Mouse (Mus musculus) kidney, adult 9 months (tissue): ENCODE results near the gene Polr2f.

Experiments used
- DNase-seq: peaks from one replicate; pipeline ENCODE4 v3.0.0; 2022

Polr2f gene

GRCm38 (mm10) chr15:79162301-79162700, 21.5 kb downstream of the Polr2f start:
- DNase-seq = no peak

- no peak for DNase-seq
These were observed 22.0 kb downstream of the Polr2f start for GRCm38 (mm10) chr15:79162822-79163221.

- no peak for DNase-seq
These were observed 23.4 kb downstream of the Polr2f start for GRCm38 (mm10) chr15:79164251-79164650.

GRCm38 (mm10) chr15:79165140-79165539, 24.3 kb downstream of the Polr2f start, which contains the start of gene Sox10:
Gene Sox10, minus strand, starts transcription at chr15:79165240.
- DNase-seq = no peak

- DNase-seq = no peak
These were observed 25.9 kb downstream of the Polr2f start for GRCm38 (mm10) chr15:79166712-79167111.

- no peak for DNase-seq
These were observed 36.1 kb downstream of the Polr2f start for GRCm38 (mm10) chr15:79176905-79177304.

GRCm38 (mm10) chr15:79185213-79185612, 44.4 kb downstream of the Polr2f start:
- DNase-seq = no peak

- DNase-seq = no peak
These were observed 47.0 kb downstream of the Polr2f start for GRCm38 (mm10) chr15:79187819-79188218.

- no peak for DNase-seq
These were observed 50.6 kb downstream of the Polr2f start for GRCm38 (mm10) chr15:79191426-79191825.

GRCm38 (mm10) chr15:79192450-79192849, 51.6 kb downstream of the Polr2f start:
- DNase-seq = no peak

GRCm38 (mm10) chr15:79192885-79193845, 52.4 kb downstream of the Polr2f start:
- no peak for DNase-seq

- DNase-seq = no peak
These were observed 53.2 kb downstream of the Polr2f start for GRCm38 (mm10) chr15:79194048-79194447.

- DNase-seq = no peak
These were observed 54.1 kb downstream of the Polr2f start for GRCm38 (mm10) chr15:79194946-79195345.

GRCm38 (mm10) chr15:79195492-79195891, 54.7 kb downstream of the Polr2f start:
- DNase-seq = no peak

GRCm38 (mm10) chr15:79199390-79199976, 58.7 kb downstream of the Polr2f start:
- no peak for DNase-seq
